Mouse (Mus musculus) ES-E14 (cell line): ENCODE data around the gene Pip5kl1. TPM values are rescaled to one million over a fixed set of nuclear protein-coding genes. Genes with fewer than 3 reads are reported as not detected.

ENCODE experiments used
- DNase-seq: peaks from one replicate; pipeline ENCODE4 v3.0.0-alpha.2; 2013; ENCODE audit warnings: low read depth, low spot score
- H3K27ac ChIP-seq: 2 replicates; pipeline ENCODE4 v1.5.1; 2012; ENCODE audit warnings: low read depth, mild to moderate bottlenecking, low read length, moderate library complexity, mixed read lengths; ENCODE audit not compliant: poor library complexity, insufficient read depth, severe bottlenecking
- H3K36me3 ChIP-seq: 2 replicates; pipeline ENCODE4 v1.6.1; 2012; ENCODE audit warnings: mild to moderate bottlenecking, low read length, moderate library complexity, mixed read lengths; ENCODE audit not compliant: control insufficient read depth, poor library complexity, insufficient read depth, severe bottlenecking
- H3K4me1 ChIP-seq, 2 experiments: fragments of 150-350 bp in 1 of 2; sonication (generic) in 1 of 2; 2 replicates each; pipeline ENCODE4 v1.6.1; 2012; ENCODE audit warnings: low read length in 2 of 2, mild to moderate bottlenecking in 1 of 2, mixed read lengths in 1 of 2; ENCODE audit not compliant: control insufficient read depth in 2 of 2, insufficient read depth in 2 of 2, poor library complexity in 1 of 2
- H3K4me3 ChIP-seq, 2 experiments: fragments of 150-350 bp in 1 of 2; sonication (generic) in 1 of 2; 2 replicates each; pipeline ENCODE4 v1.5.1; 2012; ENCODE audit warnings: low read length in 2 of 2, low read depth in 1 of 2, mild to moderate bottlenecking in 1 of 2, mixed read lengths in 1 of 2; ENCODE audit not compliant: insufficient read depth in 1 of 2, poor library complexity in 1 of 2, severe bottlenecking in 1 of 2
- H3K9ac ChIP-seq: 2 replicates; pipeline ENCODE4 v1.6.1; 2012; ENCODE audit warnings: low read depth, mild to moderate bottlenecking, low read length, mixed read lengths; ENCODE audit not compliant: poor library complexity, insufficient read depth, severe bottlenecking
- H3K9me3 ChIP-seq: fragments of 150-350 bp; sonication (generic); 2 replicates; pipeline ENCODE4 v1.6.1; 2012; ENCODE audit warnings: low read depth, mild to moderate bottlenecking, low read length; ENCODE audit not compliant: control insufficient read depth, insufficient read depth
- CHD2 ChIP-seq: IDR thresholded peaks from 2 replicates; pipeline ENCODE4 v1.6.1; 2014; ENCODE audit warnings: mild to moderate bottlenecking, low read depth, low read length, inconsistent platforms
- HCFC1 ChIP-seq: IDR thresholded peaks from 2 replicates; pipeline ENCODE4 v1.6.1; 2012; ENCODE audit warnings: low read length, inconsistent platforms, borderline replicate concordance; ENCODE audit not compliant: insufficient read depth
- MAFK ChIP-seq: IDR thresholded peaks from 2 replicates; pipeline ENCODE4 v1.6.1; 2014; ENCODE audit warnings: mild to moderate bottlenecking, low read depth, low read length, inconsistent platforms; ENCODE audit not compliant: insufficient read depth
- ZC3H11A ChIP-seq: IDR thresholded peaks from 2 replicates; pipeline ENCODE4 v1.6.1; 2012; ENCODE audit warnings: low read depth, mild to moderate bottlenecking, inconsistent platforms, low read length, borderline replicate concordance
- ZNF384 ChIP-seq: IDR thresholded peaks from 2 replicates; pipeline ENCODE4 v1.6.1; 2012; ENCODE audit warnings: low read depth, low read length, inconsistent platforms
- in situ Hi-C, 2 experiments: fragments of 600-800 bp; cut with MboI; formaldehyde crosslinking; loops; one replicate each; pipeline ENCODE4 v1.15.1; 2025; ENCODE audit warnings: low sequenced_read_pairs in 2 of 2, inconsistent platforms in 1 of 2; ENCODE audit not compliant: unreplicated experiment in 2 of 2
- total RNA-seq: library from RNA; depleted of rRNA; stranded (reverse); fragments of 300-350 nt; gene quantifications from 2 replicates; pipeline ENCODE4 v1.2.3, GENCODE M21; 2012

The Pip5kl1 gene
- total RNA-seq, 1 experiment, result 3.5 TPM

DNA sequence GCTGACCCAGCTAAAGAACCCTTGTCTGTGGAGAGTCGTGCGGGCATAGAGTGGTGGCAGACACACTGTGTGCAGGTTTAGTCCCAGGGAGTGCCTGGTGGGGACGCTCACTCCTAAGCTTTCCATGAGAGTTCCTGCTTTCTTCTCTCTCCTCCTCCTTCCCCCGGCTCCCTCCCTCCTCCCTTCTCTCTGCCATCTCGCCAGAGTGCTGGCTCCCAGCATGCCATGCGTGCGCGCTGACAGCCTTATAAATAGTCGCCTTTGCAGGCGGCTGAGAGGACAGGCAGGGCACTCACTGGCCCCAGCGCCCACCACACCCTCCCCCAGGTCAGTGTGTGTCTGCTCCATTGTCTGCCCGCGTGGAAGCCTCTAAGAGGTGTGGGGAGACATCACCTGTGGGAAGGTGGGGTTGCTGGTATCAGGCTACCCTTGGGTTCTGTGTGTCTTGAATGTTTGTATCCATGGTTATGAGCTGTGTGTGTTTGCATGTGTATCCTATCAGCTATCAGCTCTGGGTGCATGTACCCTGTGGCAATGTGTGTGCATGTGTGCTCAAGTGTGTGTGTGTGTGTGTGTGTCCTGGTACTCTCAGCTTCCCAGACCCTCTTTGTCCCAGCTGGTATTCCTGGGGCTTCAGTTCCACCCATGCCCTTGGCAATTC, 50.7 kb downstream of the Pip5kl1 start:
- H3K9me3 ChIP-seq, result no peaks in the 10 kb centered on the region
- DNase-seq, result no peak
- no peaks in the 10 kb centered on the region for H3K36me3 ChIP-seq
- H3K9ac ChIP-seq, result no peak overlapping the region
- in situ Hi-C loops, result no loop called here
- no peak overlapping the region for H3K27ac ChIP-seq
- H3K4me3 ChIP-seq, result peak overlapping the region in 1 of 2 experiments; percentile 22; a peak in 2 of 4 replicates
- TF ChIP-seq HCFC1 (no peak), ZC3H11A (no peak), ZNF384 (no peak), CHD2 (no peak), MAFK (no peak)
- peaks cover 1 to 45% of the 10 kb centered on the region in 2 experiments for H3K4me1 ChIP-seq

DNA sequence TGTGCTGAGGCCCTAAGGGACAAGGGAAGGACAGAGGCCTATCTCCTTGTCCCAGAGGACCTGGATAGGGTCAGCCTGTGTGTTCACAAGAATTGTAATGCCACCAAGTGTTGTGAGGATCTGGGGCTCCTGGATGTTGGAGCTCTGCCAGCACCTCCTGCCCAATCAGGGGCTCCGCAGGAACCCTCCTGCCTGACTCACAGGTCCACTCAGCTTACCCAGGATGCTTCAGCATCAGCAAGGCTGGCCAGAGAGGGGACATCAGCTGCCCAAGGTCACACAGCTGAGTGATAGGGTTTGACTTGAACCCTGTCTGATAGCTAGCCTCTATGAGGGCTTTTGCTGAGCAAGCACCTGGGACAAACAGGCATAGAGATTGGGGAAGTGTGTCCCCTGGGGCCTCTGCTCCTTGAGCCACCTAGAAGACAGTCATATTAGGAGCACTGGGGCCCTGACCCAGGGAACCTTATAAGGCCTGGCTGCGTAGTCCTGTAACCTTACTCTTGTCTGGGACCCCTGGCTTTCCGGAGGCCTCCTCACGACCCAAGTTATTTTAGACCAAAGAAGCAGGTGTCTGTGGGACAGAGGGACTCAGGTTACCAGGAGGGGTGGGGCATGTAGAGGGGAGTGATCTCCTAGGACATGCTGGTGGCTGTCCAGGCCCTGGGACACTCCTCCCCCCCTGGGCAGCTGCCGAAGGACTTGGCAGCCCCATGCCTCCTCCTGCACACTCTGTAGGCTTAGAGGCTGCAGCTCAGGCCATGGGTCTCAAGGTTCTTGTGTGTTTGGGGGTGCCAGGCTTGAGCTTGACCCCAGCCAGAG, 51.5 kb downstream of the Pip5kl1 start:
- no peak overlapping the region for H3K4me3 ChIP-seq
- in situ Hi-C loops, result no loop called here
- no peak overlapping the region for H3K27ac ChIP-seq

DNA sequence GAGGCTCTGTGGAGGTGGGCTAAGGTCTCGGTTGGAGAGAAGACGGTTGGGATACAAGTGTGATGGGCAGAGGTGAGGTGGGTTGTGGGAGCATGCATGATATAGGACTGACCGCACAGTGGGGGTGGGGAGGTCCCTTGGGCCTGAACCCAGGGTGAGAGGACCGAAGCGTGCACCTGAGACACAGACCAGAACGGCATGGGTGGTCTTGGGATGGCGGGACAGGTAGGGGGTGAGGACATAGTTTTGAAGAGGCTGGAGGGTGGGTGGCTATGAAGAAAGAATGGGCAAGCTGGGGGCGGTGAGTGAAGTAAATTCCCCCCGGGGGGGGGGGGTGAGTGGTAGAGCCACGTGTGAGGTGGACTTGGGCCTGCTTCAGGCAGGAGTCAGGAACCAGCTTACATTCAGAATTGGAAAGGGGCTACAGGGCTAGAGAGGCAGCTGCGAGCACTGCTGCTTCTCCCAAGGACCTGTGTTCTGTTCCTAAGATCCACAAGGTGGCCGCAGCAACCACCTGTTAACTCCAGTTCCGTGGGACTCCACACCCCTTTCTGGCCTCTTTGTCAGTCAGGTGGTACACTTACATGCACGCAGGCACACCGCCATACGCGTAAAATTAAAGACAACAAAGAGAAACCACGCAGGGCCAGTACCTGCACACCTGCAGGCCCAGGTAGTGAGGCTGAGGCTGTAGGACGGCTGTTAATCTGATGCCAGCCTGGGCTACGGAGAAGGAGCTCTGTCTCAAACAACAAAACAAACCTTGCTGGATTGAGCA, 52.9 kb downstream of the Pip5kl1 start:
- peak overlapping the region; percentile 4 to 71; a peak in 2 of 4 replicates for H3K4me3 ChIP-seq
- no peaks in the 10 kb centered on the region for H3K9me3 ChIP-seq
- peaks cover 1 to 42% of the 10 kb centered on the region in 2 experiments for H3K4me1 ChIP-seq
- H3K27ac ChIP-seq, result peak overlapping the region; percentile 38
- TF ChIP-seq HCFC1 (no peak), ZC3H11A (no peak), MAFK (no peak), ZNF384 (no peak), CHD2 (no peak)
- in situ Hi-C loops, result no loop called here
- H3K9ac ChIP-seq, result no peak overlapping the region
- no peak for DNase-seq
- H3K36me3 ChIP-seq, result peaks cover 10% of the 10 kb centered on the region

More for the DNA sequence above, 51.5 kb downstream of the Pip5kl1 start:
- DNase-seq, result no peak
- no peaks in the 10 kb centered on the region for H3K9me3 ChIP-seq
- no peak overlapping the region for H3K9ac ChIP-seq
- TF ChIP-seq HCFC1, result no peak
- peak; percentile 54; the same call in 1 of the 2 replicates for TF ChIP-seq MAFK
- peaks cover 1 to 44% of the 10 kb centered on the region in 2 experiments for H3K4me1 ChIP-seq
- peaks cover under 1% of the 10 kb centered on the region; the same call in 1 of the 2 replicates for H3K36me3 ChIP-seq

DNA sequence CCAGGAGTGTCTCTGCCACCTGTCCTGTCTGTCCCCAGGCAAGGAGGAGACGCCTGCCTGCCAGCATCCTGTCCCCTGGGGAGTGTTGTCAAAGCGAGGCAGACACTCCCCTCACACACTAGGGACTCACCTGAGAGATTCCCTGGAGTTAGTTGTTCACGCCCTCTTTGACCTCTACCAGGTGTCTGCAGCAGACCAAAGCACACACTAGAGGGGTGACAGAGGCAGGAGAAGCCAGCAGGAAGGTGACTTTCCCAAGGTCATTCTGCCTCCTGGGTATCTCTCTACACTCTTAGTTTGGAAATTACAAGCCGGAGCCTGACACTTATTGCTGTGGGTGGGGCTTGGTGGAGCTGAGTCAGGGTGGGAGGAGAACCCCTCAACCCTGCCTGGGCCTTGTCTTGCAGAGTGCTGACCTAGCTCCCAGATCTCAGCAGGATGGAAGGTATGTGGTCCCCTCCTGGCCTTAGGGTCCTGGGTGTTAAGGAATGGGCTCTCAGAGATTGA, 53.5 kb downstream of the Pip5kl1 start:
- H3K9ac ChIP-seq, result peak overlapping the region; percentile 62

More for the DNA sequence above, 53.5 kb downstream of the Pip5kl1 start:
- no peaks in the 10 kb centered on the region for H3K9me3 ChIP-seq
- peak overlapping the region; percentile 77; the same call in 1 of the 2 replicates for H3K27ac ChIP-seq
- no peak for TF ChIP-seq ZNF384
- no peak for TF ChIP-seq CHD2
- TF ChIP-seq MAFK, result peak; percentile 59
- no peak for TF ChIP-seq ZC3H11A
- peaks cover 1 to 42% of the 10 kb centered on the region in 2 experiments for H3K4me1 ChIP-seq
- peak overlapping the region; percentile 4 to 71; a peak in 3 of 4 replicates for H3K4me3 ChIP-seq
- DNase-seq, result no peak
- peaks cover 11% of the 10 kb centered on the region for H3K36me3 ChIP-seq
- in situ Hi-C loops, result no loop called here
